Mouse (Mus musculus) E14TG2a.4 (cell line): ENCODE data around the gene Zfp84.

Source experiments
- CTCF ChIP-seq: conservative IDR thresholded peaks from 2 replicates; pipeline ENCODE4 v1.5.1; 2014; ENCODE audit warnings: low read length
- NANOG ChIP-seq: IDR thresholded peaks from 2 replicates; pipeline ENCODE4 v1.6.1; 2014; ENCODE audit warnings: borderline replicate concordance, low read length, mixed read lengths
- POU5F1 ChIP-seq: IDR thresholded peaks from 2 replicates; pipeline ENCODE4 v1.6.1; 2014; ENCODE audit warnings: low read length, borderline replicate concordance

- TF ChIP-seq CTCF: no peak
- no peak for TF ChIP-seq NANOG
- TF ChIP-seq POU5F1: no peak
Measured at GRCm38 (mm10) chr7:29768980-29769379, 628 bp downstream of the Zfp84 start.
